Mouse (Mus musculus) right cerebral cortex, postnatal 10 days (tissue): ENCODE measurements around the gene Dnmt1.

Experiments
- DNase-seq, 2 experiments: peaks; one replicate each; pipeline ENCODE4 v3.0.0; 2021; ENCODE audit warnings: low spot score in 2 of 2

Gene Dnmt1

GRCm38 (mm10) chr9:20886563-20886962 lies 73.1 kb downstream of the Dnmt1 start:
- no peak for DNase-seq

- DNase-seq = peak; percentile 30 to 53
Measured at GRCm38 (mm10) chr9:20879097-20879792, 80.4 kb downstream of the Dnmt1 start, which contains the start of gene Angptl6. TSS of gene Angptl6 (minus strand) at chr9:20879727.

GRCm38 (mm10) chr9:20878710-20879065 lies 81.0 kb downstream of the Dnmt1 start:
- DNase-seq = peak in 1 of 2 experiments; percentile 59

GRCm38 (mm10) chr9:20878041-20878709 lies 81.5 kb downstream of the Dnmt1 start:
- peak; percentile 100 for DNase-seq

GRCm38 (mm10) chr9:20877118-20878040 lies 82.3 kb downstream of the Dnmt1 start:
- DNase-seq = peak in 1 of 2 experiments; percentile 36

- peak; percentile 33 to 46 for DNase-seq
Measured at GRCm38 (mm10) chr9:20876318-20877117, 83.2 kb downstream of the Dnmt1 start.

GRCm38 (mm10) chr9:20875021-20875790 lies 84.5 kb downstream of the Dnmt1 start:
- DNase-seq = peak; percentile 37 to 52

GRCm38 (mm10) chr9:20873521-20873920 lies 86.2 kb downstream of the Dnmt1 start:
- peak; percentile 33 for DNase-seq

- peak in 1 of 2 experiments; percentile 35 for DNase-seq
Measured at GRCm38 (mm10) chr9:20872991-20873390, 86.7 kb downstream of the Dnmt1 start.

GRCm38 (mm10) chr9:20870211-20871173 lies 89.2 kb downstream of the Dnmt1 start:
- DNase-seq = no peak

- DNase-seq = peak in 1 of 2 experiments; percentile 56
Measured at GRCm38 (mm10) chr9:20869246-20869645, 90.4 kb downstream of the Dnmt1 start.

- DNase-seq = peak; percentile 86 to 91
Measured at GRCm38 (mm10) chr9:20868448-20869001, 91.2 kb downstream of the Dnmt1 start, which contains the start of gene A230050P20Rik. TSS of gene A230050P20Rik (plus strand) at chr9:20868642.

- no peak for DNase-seq
Measured at GRCm38 (mm10) chr9:20866879-20867278, 92.8 kb downstream of the Dnmt1 start.

- DNase-seq = no peak
Measured at GRCm38 (mm10) chr9:20862225-20862624, 97.5 kb downstream of the Dnmt1 start.

- no peak for DNase-seq
Measured at GRCm38 (mm10) chr9:20861821-20862220, 97.9 kb downstream of the Dnmt1 start.

- DNase-seq = no peak
Measured at GRCm38 (mm10) chr9:20859926-20860325, 99.8 kb downstream of the Dnmt1 start.
